Mouse (Mus musculus) kidney, embryonic 15.5 days (tissue): ENCODE measurements around the gene Fryl. TPM values are rescaled to one million over a fixed set of nuclear protein-coding genes. Genes with fewer than 3 reads are reported as not detected.
A peak's percentile ranks its signal among the peaks of the same experiment; 100 is the strongest.
"Not testable (repeated sequence)": the region's sequence is repeated elsewhere in the genome, so short reads cannot be mapped to it uniquely, and the experiment has no call there.

Source experiments
- ATAC-seq: fragments of 200-750 bp; cut with Nextera tagmentation; replicated peaks from 2 replicates; pipeline ENCODE4 v1.8.0; 2017; ENCODE audit warnings: moderate TSS enrichment; ENCODE audit not compliant: low FRiP score
- H3K27ac ChIP-seq: fragments of 300-500 bp; sonication (generic); 2 replicates; pipeline ENCODE4 v1.5.1; 2015; ENCODE audit warnings: mild to moderate bottlenecking, inconsistent platforms
- H3K27me3 ChIP-seq: fragments of 300-500 bp; sonication (generic); 2 replicates; pipeline ENCODE4 v1.6.1; 2015; ENCODE audit warnings: inconsistent platforms
- H3K36me3 ChIP-seq: fragments of 300-500 bp; sonication (generic); 2 replicates; pipeline ENCODE4 v1.6.1; 2015; ENCODE audit warnings: inconsistent platforms
- H3K4me1 ChIP-seq: fragments of 300-500 bp; sonication (generic); 2 replicates; pipeline ENCODE4 v1.6.1; 2015; ENCODE audit warnings: inconsistent platforms
- H3K4me2 ChIP-seq: fragments of 300-500 bp; sonication (generic); 2 replicates; pipeline ENCODE4 v1.6.1; 2015; ENCODE audit warnings: moderate library complexity, mild to moderate bottlenecking, inconsistent platforms
- H3K4me3 ChIP-seq: fragments of 300-500 bp; sonication (generic); replicated peaks from 2 replicates; pipeline ENCODE4 v1.5.1; 2015; ENCODE audit warnings: mild to moderate bottlenecking, inconsistent platforms
- H3K9ac ChIP-seq: fragments of 300-500 bp; sonication (generic); 2 replicates; pipeline ENCODE4 v1.6.1; 2015; ENCODE audit warnings: mild to moderate bottlenecking, inconsistent platforms
- H3K9me3 ChIP-seq: fragments of 300-500 bp; sonication (generic); replicated peaks from 2 replicates; pipeline ENCODE4 v1.6.1; 2016; ENCODE audit warnings: inconsistent platforms
- WGBS: fragments of 180-500 bp; shearing (Covaris S2); methylation state at CpG from one replicate; pipeline ENCODE4 v1.1.7; 2015; ENCODE audit warnings: mixed read lengths; 5-methylcytosine and 5-hydroxymethylcytosine counted together
- polyA plus RNA-seq: library from polyadenylated mRNA; unstranded; fragments of >200 nt; fragmentation: Nextera tagmentation; extraction: Ambion mirVana; gene quantifications from 2 replicates; pipeline ENCODE4 v1.2.1, GENCODE M21; 2015

Gene Fryl
- polyA plus RNA-seq, 1 experiment from 2014 or later: 34.8 TPM

GRCm38 (mm10) chr5:73013611-73014287 lies 242.7 kb downstream of the Fryl start:
- 1% methylated on average over 54 of the region's 65 CpGs for WGBS
- peak; percentile 82 for ATAC-seq
- Histone ChIP-seq H3K4me2 (peak overlapping the region; percentile 86), H3K27me3 (peaks cover 40% of the 10 kb centered on the region), H3K4me3 (peak overlapping the region; percentile 47), H3K4me1 (peaks cover 14% of the 10 kb centered on the region), H3K9ac (peak overlapping the region; percentile 29; the same call in 1 of the 2 replicates)
- not testable (repeated sequence) for H3K27ac ChIP-seq, H3K9me3 ChIP-seq, H3K36me3 ChIP-seq

DNA sequence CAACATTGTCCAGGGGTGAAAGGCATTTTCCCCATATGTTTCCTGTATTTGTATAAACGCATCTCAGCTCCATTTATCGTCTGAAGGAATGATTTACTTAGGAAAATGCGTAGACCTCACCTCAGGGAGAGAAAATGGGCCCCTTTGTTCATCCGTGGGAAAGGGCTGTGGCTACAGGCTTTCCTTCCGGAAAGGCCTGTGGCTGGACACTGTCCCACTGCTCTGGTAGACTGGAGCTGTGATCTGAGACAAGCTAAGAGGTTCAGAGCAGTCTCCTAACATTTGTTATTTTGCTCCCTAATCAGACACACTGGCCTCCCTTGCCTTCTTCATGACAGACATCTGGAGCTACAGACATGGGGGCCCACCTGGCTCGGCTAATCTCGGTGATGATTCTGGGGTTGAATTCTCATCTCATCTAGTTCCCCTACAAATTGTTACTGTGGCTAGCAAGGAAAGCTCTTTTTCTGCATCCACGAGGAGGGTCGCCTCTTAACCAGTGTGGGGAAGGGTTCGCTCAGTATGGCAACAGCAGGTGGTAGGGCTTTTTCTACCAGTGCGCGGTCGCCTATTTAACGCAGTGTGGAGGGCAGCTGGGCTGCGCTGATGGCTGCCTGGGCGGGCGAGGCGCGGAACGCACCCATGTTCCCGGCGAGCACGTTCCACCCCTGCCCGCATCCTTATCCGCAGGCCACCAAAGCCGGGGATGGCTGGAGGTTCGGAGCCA lies 243.4 kb downstream of the Fryl start:
- Histone ChIP-seq H3K27me3 (peaks cover 47% of the 10 kb centered on the region), H3K4me1 (peaks cover 14% of the 10 kb centered on the region), H3K4me3 (peak overlapping the region; percentile 47), H3K4me2 (peak overlapping the region; percentile 86)
- 25% methylated on average over 22 of the region's 27 CpGs for WGBS
- H3K9me3 ChIP-seq, H3K27ac ChIP-seq, H3K36me3 ChIP-seq, H3K9ac ChIP-seq: not testable (repeated sequence)
- peak; percentile 18; the same call in 1 of the 2 replicates for ATAC-seq

DNA sequence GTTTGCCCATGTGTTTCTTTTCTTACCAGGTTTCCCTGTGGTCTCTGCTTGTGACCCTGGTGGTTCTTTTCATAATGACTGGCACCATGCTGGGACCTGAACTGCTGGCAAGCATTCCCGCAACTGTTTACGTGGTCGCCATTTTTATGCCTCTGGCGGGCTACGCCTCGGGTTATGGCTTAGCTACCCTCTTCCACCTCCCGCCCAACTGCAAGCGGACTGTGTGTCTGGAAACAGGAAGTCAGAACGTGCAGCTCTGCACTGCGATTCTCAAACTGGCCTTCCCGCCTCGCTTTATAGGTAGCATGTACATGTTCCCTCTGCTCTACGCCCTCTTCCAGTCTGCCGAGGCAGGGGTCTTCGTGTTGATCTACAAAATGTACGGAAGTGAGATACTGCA lies 244.6 kb downstream of the Fryl start:
- not testable (repeated sequence) for H3K9me3 ChIP-seq, ATAC-seq, H3K4me3 ChIP-seq, H3K36me3 ChIP-seq, H3K4me2 ChIP-seq, H3K9ac ChIP-seq, H3K27ac ChIP-seq
- H3K27me3 ChIP-seq: peaks cover 54% of the 10 kb centered on the region
- peaks cover 23% of the 10 kb centered on the region for H3K4me1 ChIP-seq
- 90% methylated on average over 15 of the region's 16 CpGs for WGBS

DNA sequence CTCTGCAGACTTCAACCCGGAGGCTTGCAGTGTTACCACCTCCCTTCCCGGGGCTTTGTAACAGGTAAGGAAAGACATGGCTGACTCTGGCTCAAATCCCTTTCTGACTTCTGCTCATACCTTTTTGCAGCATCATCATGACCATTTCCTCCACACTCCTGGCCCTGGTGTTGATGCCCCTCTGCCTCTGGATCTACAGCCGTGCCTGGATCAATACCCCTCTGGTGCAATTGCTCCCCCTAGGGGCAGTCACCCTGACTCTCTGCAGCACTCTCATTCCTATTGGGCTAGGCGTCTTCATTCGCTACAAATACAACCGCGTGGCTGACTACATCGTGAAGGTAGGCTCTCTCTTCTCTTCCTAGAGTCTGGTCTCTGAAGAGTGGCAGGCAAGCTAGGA lies 248.2 kb downstream of the Fryl start:
- Histone ChIP-seq H3K27me3 (peaks cover 51% of the 10 kb centered on the region), H3K4me1 (peaks cover 13% of the 10 kb centered on the region)
- not testable (repeated sequence) for H3K4me3 ChIP-seq, ATAC-seq, H3K9ac ChIP-seq, H3K27ac ChIP-seq, H3K9me3 ChIP-seq, H3K4me2 ChIP-seq, H3K36me3 ChIP-seq
- 44% methylated on average over 8 of the region's 8 CpGs for WGBS

GRCm38 (mm10) chr5:73007582-73007959 lies 248.8 kb downstream of the Fryl start:
- Histone ChIP-seq H3K36me3 (no peaks in the 10 kb centered on the region), H3K4me3 (peak overlapping the region; percentile 46), H3K27me3 (peaks cover 44% of the 10 kb centered on the region), H3K9me3 (no peaks in the 10 kb centered on the region), H3K9ac (no peak overlapping the region), H3K4me1 (peaks cover 12% of the 10 kb centered on the region), H3K27ac (no peak overlapping the region), H3K4me2 (peak overlapping the region; percentile 82)
- WGBS: 35% methylated on average over 5 of the region's 5 CpGs
- no peak for ATAC-seq

- peak within 1 kb of the TSS; percentile 46 for H3K4me3 ChIP-seq
- peak within 1 kb of the TSS; percentile 35; the same call in 1 of the 2 replicates for H3K9ac ChIP-seq
- ATAC-seq: peak; percentile 86
- no peaks in the 10 kb centered on the region for H3K36me3 ChIP-seq
- 7% methylated on average over 65 of the region's 65 CpGs for WGBS
- no peak within 1 kb of the TSS for H3K27ac ChIP-seq
- peaks cover 41% of the 10 kb centered on the region for H3K27me3 ChIP-seq
- peak within 1 kb of the TSS; percentile 82 for H3K4me2 ChIP-seq
- peaks cover 12% of the 10 kb centered on the region for H3K4me1 ChIP-seq
- H3K9me3 ChIP-seq: no peaks in the 10 kb centered on the region
These were observed 249.4 kb downstream of the Fryl start, which contains the start of gene Slc10a4 for GRCm38 (mm10) chr5:73006784-73007581. Gene Slc10a4 (plus strand): TSS chr5:73006883.

DNA sequence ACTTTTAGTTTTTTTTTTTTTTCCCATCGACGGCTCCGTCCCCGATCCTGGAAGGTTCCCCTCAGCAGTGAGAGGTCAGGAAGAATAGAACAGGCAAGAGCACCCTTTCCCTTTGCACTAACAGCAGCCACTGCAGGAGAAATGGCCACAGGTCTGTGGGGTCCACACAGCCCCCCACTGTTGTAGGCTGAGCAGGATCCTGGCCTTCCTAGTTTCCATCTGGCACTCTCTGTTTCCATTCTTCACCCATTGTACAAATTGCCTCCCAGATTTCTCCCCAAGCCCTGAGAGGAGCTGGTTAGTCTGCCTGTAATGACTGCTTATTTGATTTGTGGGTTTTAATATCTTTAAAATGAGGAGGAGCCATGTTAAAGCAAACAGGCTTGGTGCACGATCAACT lies 252.4 kb downstream of the Fryl start:
- Histone ChIP-seq H3K4me1 (peaks cover 12% of the 10 kb centered on the region), H3K36me3 (no peaks in the 10 kb centered on the region), H3K9ac (no peak overlapping the region), H3K9me3 (no peaks in the 10 kb centered on the region), H3K4me2 (no peak overlapping the region), H3K27me3 (peaks cover 41% of the 10 kb centered on the region), H3K27ac (no peak overlapping the region), H3K4me3 (no peak overlapping the region)
- no peak for ATAC-seq
- WGBS: 88% methylated on average over 5 of the region's 5 CpGs

- H3K27ac ChIP-seq, H3K4me3 ChIP-seq, H3K9me3 ChIP-seq, H3K4me2 ChIP-seq, H3K9ac ChIP-seq, ATAC-seq, H3K36me3 ChIP-seq, H3K27me3 ChIP-seq: not testable (repeated sequence)
- WGBS: 63% methylated on average over 1 of the region's 1 CpGs
- peaks cover 11% of the 10 kb centered on the region for H3K4me1 ChIP-seq
These were observed 257.9 kb downstream of the Fryl start for GRCm38 (mm10) chr5:72998546-72998945.

GRCm38 (mm10) chr5:72995379-72995778 lies 261.0 kb downstream of the Fryl start:
- H3K9ac ChIP-seq: no peak overlapping the region
- peaks cover 11% of the 10 kb centered on the region for H3K4me1 ChIP-seq
- 13% methylated on average over 10 of the region's 10 CpGs for WGBS
- H3K36me3 ChIP-seq: no peaks in the 10 kb centered on the region
- H3K27me3 ChIP-seq: no peaks in the 10 kb centered on the region
- H3K4me3 ChIP-seq: no peak overlapping the region
- H3K27ac ChIP-seq: no peak overlapping the region
- H3K9me3 ChIP-seq: no peaks in the 10 kb centered on the region
- peak; percentile 52 for ATAC-seq
- H3K4me2 ChIP-seq: 0 out of 2 replicates have a peak overlapping the region, but pooled peaks have one; percentile 7

DNA sequence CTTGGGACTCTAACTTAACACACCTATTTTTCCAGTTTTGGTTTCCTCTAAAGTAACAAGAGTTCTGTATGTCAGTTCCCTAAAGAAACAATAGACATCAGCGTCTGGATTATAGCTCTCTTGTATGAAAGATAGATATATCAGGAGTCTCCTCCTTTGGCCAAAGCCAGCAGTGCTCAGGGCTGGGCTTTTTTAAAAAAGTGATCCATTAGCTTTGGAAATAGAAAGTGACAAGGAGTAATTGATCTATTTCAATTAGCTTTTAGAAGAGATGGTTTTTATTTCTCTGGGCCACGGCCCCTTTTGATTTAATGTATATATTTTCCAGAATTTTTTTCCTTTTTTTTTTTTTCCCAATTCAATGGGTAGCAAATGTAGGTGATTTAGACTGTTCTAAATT lies 261.5 kb downstream of the Fryl start:
- no peak overlapping the region for H3K9ac ChIP-seq
- H3K9me3 ChIP-seq: no peaks in the 10 kb centered on the region
- H3K4me2 ChIP-seq: no peak overlapping the region
- no peak overlapping the region for H3K4me3 ChIP-seq
- no peaks in the 10 kb centered on the region for H3K36me3 ChIP-seq
- no peak overlapping the region for H3K27ac ChIP-seq
- no peaks in the 10 kb centered on the region for H3K27me3 ChIP-seq
- WGBS: 62% methylated on average over 2 of the region's 2 CpGs
- ATAC-seq: no peak
- peaks cover 11% of the 10 kb centered on the region for H3K4me1 ChIP-seq

- WGBS: 38% methylated on average over 8 of the region's 8 CpGs
- Histone ChIP-seq H3K4me3 (no peak overlapping the region), H3K9me3 (no peaks in the 10 kb centered on the region), H3K4me1 (peaks cover 11% of the 10 kb centered on the region), H3K36me3 (no peaks in the 10 kb centered on the region), H3K27ac (no peak overlapping the region), H3K4me2 (no peak overlapping the region), H3K9ac (no peak overlapping the region), H3K27me3 (no peaks in the 10 kb centered on the region)
- ATAC-seq: no peak
These were observed 262.0 kb downstream of the Fryl start for GRCm38 (mm10) chr5:72994424-72994823.

- Histone ChIP-seq H3K4me3 (no peak overlapping the region), H3K36me3 (no peaks in the 10 kb centered on the region), H3K4me2 (no peak overlapping the region), H3K27ac (no peak overlapping the region), H3K27me3 (no peaks in the 10 kb centered on the region), H3K4me1 (peaks cover 11% of the 10 kb centered on the region), H3K9me3 (no peaks in the 10 kb centered on the region), H3K9ac (no peak overlapping the region)
- WGBS: 88% methylated on average over 1 of the region's 1 CpGs
- ATAC-seq: no peak
These were observed 263.9 kb downstream of the Fryl start for GRCm38 (mm10) chr5:72992474-72992873.
